Comparison of ENCODE assay signal across 26 mouse cellular contexts in genomic region chr13:34550130-34550884, GRCm38 (mm10).
A peak's percentile ranks its signal among the peaks of the same experiment; 100 is the strongest.
DNase-seq lines count a peak whose midpoint lies in the region; ATAC-seq and TF ChIP-seq lines count a peak whose summit lies in the region.
"Had no signal": no experiment of that assay in that cellular context is flagged by ENCODE, and none has a peak within 500 bp of the region (broad histone marks: within the 10 kb centered on the region; RNA-seq: fewer than 3 reads in every experiment).

No protein-coding gene starts in this region.

- no peak overlapping the region for H3ac ChIP-seq in C2C12 (ENCODE audit: control insufficient read depth, insufficient read length, low read depth)

- H3K9me3 ChIP-seq in liver, embryonic 13.5 days (replicated peaks): no peaks in the 10 kb centered on the region
- H3K9me3 ChIP-seq in liver, embryonic 11.5 days (ENCODE audit: control insufficient read depth, low read length): no peaks in the 10 kb centered on the region
- no peaks in the 10 kb centered on the region for H3K9me3 ChIP-seq in liver, postnatal 0 days (ENCODE audit: low read length)
- H3K9me3 ChIP-seq: forebrain, embryonic 10.5 days; forebrain, embryonic 13.5 days; G1E; hindbrain, embryonic 12.5 days; hindbrain, embryonic 15.5 days had no signal

- H3K27ac ChIP-seq in liver, embryonic 13.5 days: no peak overlapping the region
- H3K27ac ChIP-seq in liver, embryonic 11.5 days (ENCODE audit: low read depth, low read length): no peak overlapping the region
- no peak overlapping the region for H3K27ac ChIP-seq in liver, postnatal 0 days (ENCODE audit: low read depth)
- H3K27ac ChIP-seq: forebrain, embryonic 10.5 days; forebrain, embryonic 13.5 days; gastrocnemius, adult 2 months; hindbrain, embryonic 12.5 days; hindbrain, embryonic 15.5 days had no signal

- no peak for TF ChIP-seq CTCF in C2C12 (IDR thresholded peaks at IDR 0.05; ENCODE audit: control insufficient read depth, insufficient read depth, insufficient read length)
- TF ChIP-seq CTCF in liver, postnatal 0 days (IDR thresholded peaks at IDR 0.05; ENCODE audit: low read depth): no peak

- H3K4me3 ChIP-seq in liver, embryonic 13.5 days (replicated peaks): no peak overlapping the region
- no peak overlapping the region for H3K4me3 ChIP-seq in liver, embryonic 11.5 days (ENCODE audit: low read depth, low read length)
- H3K4me3 ChIP-seq in C2C12 (ENCODE audit: insufficient read depth, poor library complexity, severe bottlenecking): no peak overlapping the region
- no peak overlapping the region for H3K4me3 ChIP-seq in liver, postnatal 0 days (ENCODE audit: low read depth, low read length)
- H3K4me3 ChIP-seq: forebrain, embryonic 10.5 days; forebrain, embryonic 13.5 days; gastrocnemius, adult 2 months; hindbrain, embryonic 12.5 days; hindbrain, embryonic 15.5 days had no signal

- H3K79me3 ChIP-seq in C2C12 (ENCODE audit: low read depth): no peaks in the 10 kb centered on the region

- H3K4me1 ChIP-seq in liver, embryonic 13.5 days (replicated peaks): no peaks in the 10 kb centered on the region
- no peaks in the 10 kb centered on the region for H3K4me1 ChIP-seq in liver, embryonic 11.5 days (replicated peaks; ENCODE audit: control insufficient read depth, insufficient read depth, low read length)
- H3K4me1 ChIP-seq in liver, postnatal 0 days (ENCODE audit: insufficient read depth): peaks cover 8% of the 10 kb centered on the region
- H3K4me1 ChIP-seq: forebrain, embryonic 10.5 days; forebrain, embryonic 13.5 days; hindbrain, embryonic 12.5 days; hindbrain, embryonic 15.5 days had no signal

- ATAC-seq in liver, embryonic 13.5 days (ENCODE audit: low read depth): peak; percentile 43; the same call in 1 of the 2 replicates
- no peak for ATAC-seq in liver, embryonic 11.5 days (replicated peaks; ENCODE audit: low FRiP score)
- no peak for ATAC-seq in liver, postnatal 0 days
- no peak for ATAC-seq in activated CD4-positive, CD25-positive, alpha-beta regulatory T cell, adult 4 months
- ATAC-seq: forebrain, embryonic 13.5 days; forebrain, embryonic 16.5 days; Patski had no signal

- DNase-seq in embryo, embryonic 10 days (ENCODE audit: low spot score): peak; percentile 7
- no peak for DNase-seq in embryo, embryonic 9.5 days (ENCODE audit: extremely low spot score)
- DNase-seq in liver, embryonic 13.5 days: no peak
- DNase-seq in liver, embryonic 11.5 days (ENCODE audit: low spot score): no peak
- no peak for DNase-seq in liver, postnatal 0 days
- no peak for DNase-seq in spleen, adult 18-20 months
- DNase-seq: adrenal gland, adult 2 months; adrenal gland, postnatal 14 days; cerebellum, adult 11-12 months; cerebellum, adult 8-10 months; cerebellum, postnatal 10 days; cerebellum, postnatal 36 days; gastrocnemius, adult 2 months; gastrocnemius, postnatal 14 days; heart, adult 11 months had no signal

- peak; percentile 40; the same call in 1 of the 2 replicates for TF ChIP-seq EP300 in liver, postnatal 0 days (IDR thresholded peaks at IDR 0.05; ENCODE audit: low read depth)

- H3K27me3 ChIP-seq in liver, embryonic 13.5 days: no peaks in the 10 kb centered on the region
- H3K27me3 ChIP-seq in liver, embryonic 11.5 days (replicated peaks; ENCODE audit: control insufficient read depth, insufficient read depth, low read length): no peaks in the 10 kb centered on the region
- H3K27me3 ChIP-seq in C2C12 (ENCODE audit: control insufficient read depth, insufficient read depth, insufficient read length): no peaks in the 10 kb centered on the region
- no peaks in the 10 kb centered on the region for H3K27me3 ChIP-seq in liver, postnatal 0 days (ENCODE audit: insufficient read depth, low read length)
- H3K27me3 ChIP-seq: CH12.LX; forebrain, embryonic 13.5 days; hindbrain, embryonic 12.5 days; hindbrain, embryonic 15.5 days; Patski had no signal

- H3K79me2 ChIP-seq in C2C12 (ENCODE audit: control insufficient read depth, insufficient read depth): no peaks in the 10 kb centered on the region

- no peaks in the 10 kb centered on the region for H3K36me3 ChIP-seq in liver, embryonic 13.5 days
- no peaks in the 10 kb centered on the region for H3K36me3 ChIP-seq in liver, embryonic 11.5 days (ENCODE audit: control insufficient read depth, insufficient read depth, low read length)
- H3K36me3 ChIP-seq in C2C12 (ENCODE audit: control insufficient read depth, insufficient read depth): no peaks in the 10 kb centered on the region
- H3K36me3 ChIP-seq in liver, postnatal 0 days (replicated peaks; ENCODE audit: insufficient read depth, low read length): no peaks in the 10 kb centered on the region
- H3K36me3 ChIP-seq: forebrain, embryonic 10.5 days; G1E; hindbrain, embryonic 12.5 days; hindbrain, embryonic 15.5 days had no signal

- no peak overlapping the region for H3K9ac ChIP-seq in liver, embryonic 13.5 days
- no peak overlapping the region for H3K9ac ChIP-seq in liver, embryonic 11.5 days (ENCODE audit: low read depth, low read length)
- no peak overlapping the region for H3K9ac ChIP-seq in liver, postnatal 0 days (replicated peaks)
- H3K9ac ChIP-seq: forebrain, embryonic 13.5 days; hindbrain, embryonic 12.5 days; hindbrain, embryonic 15.5 days had no signal

- 44% methylated on average over 5 of the region's 5 CpGs for WGBS in liver, embryonic 13.5 days (ENCODE audit: insufficient replicate concordance)
- 51% methylated on average over 5 of the region's 5 CpGs for WGBS in liver, embryonic 11.5 days
- WGBS in liver, postnatal 0 days (ENCODE audit: insufficient replicate concordance): 45% methylated on average over 5 of the region's 5 CpGs

- no peak overlapping the region for H3K4me2 ChIP-seq in liver, embryonic 13.5 days
- H3K4me2 ChIP-seq in liver, embryonic 11.5 days: no peak overlapping the region
- peak overlapping the region; percentile 27; the same call in 1 of the 2 replicates for H3K4me2 ChIP-seq in liver, postnatal 0 days (ENCODE audit: low read depth, low read length)
- H3K4me2 ChIP-seq: forebrain, embryonic 13.5 days; heart, embryonic 11.5 days; hindbrain, embryonic 12.5 days; hindbrain, embryonic 15.5 days had no signal

TF ChIP-seq in C2C12, 6 proteins besides CTCF, POLR2A, EP300 and RAD21:
- peak; percentile 32 for TF ChIP-seq USF1 (IDR thresholded peaks at IDR 0.05; ENCODE audit: low read depth)
- TF ChIP-seq MYOG (IDR thresholded peaks at IDR 0.05; ENCODE audit: control insufficient read depth, extremely low read depth, insufficient read length): no peak
- no peak for TF ChIP-seq FOSL1 (IDR thresholded peaks at IDR 0.05; ENCODE audit: insufficient read depth, low read length, poor library complexity, severe bottlenecking)
- no peak for TF ChIP-seq MAX (IDR thresholded peaks at IDR 0.05)
- peak; percentile 54 for TF ChIP-seq MYOD1 (IDR thresholded peaks at IDR 0.05; ENCODE audit: control insufficient read depth, insufficient read length, low read depth)
TF ChIP-seq in C2C12: peak in this region for 2.
